Mouse (Mus musculus) CD8-positive naive resting alpha-beta T cell, adult 2 months (primary cell): Measurements from ENCODE around the gene Gm20708.
"Not testable (repeated sequence)": the region's sequence is repeated elsewhere in the genome, so short reads cannot be mapped to it uniquely, and the experiment has no call there.

Experiments used
- DNase-seq, 2 experiments: peaks; one replicate each; pipeline ENCODE4 v3.0.0; 2022; ENCODE audit warnings: low read depth in 2 of 2, low spot score in 2 of 2

The Gm20708 gene

GRCm38 (mm10) chr11:117830401-117830800 is 20.9 kb downstream of the Gm20708 start:
- no peak for DNase-seq

- peak; percentile 88 to 94 for DNase-seq
These were observed 22.9 kb downstream of the Gm20708 start for GRCm38 (mm10) chr11:117832086-117832969.

DNA sequence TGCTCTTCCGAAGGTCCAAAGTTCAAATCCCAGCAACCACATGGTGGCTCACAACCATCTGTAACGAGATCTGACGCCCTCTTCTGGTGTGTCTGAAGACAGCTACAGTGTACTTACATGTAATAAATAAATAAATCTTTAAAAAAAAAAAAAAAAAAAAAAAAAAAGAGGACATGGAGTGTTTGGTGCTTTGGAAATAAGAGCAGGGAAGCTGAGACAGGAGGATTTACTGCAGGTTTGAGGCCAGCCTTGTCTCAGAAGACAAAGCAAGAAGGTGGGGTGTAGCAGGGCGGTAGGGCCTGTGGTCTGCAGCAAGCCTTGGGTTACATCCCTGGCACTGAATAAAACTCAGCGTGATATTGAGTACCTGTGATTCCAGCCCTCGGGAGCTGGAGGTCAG is 24.0 kb downstream of the Gm20708 start:
- not testable (repeated sequence) for DNase-seq

DNA sequence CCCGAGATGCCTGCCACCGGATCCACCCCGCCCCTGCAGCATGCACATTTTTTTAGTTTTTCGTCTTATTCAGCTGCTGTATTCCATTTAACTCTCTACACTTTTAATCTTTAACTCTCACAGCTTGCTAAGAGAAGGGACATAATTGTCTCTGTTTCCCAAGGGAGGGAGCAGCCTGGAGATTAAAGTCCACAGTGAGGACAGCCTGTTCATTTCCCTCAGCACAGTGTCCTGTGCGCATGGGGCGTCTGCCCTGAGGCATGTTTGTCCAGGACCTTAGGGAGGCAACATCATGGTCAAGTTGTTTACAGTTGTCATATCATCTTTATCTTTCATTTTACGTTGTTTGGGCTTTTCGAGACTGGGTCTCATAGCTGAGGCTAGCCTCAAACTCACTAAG is 24.6 kb downstream of the Gm20708 start:
- no peak for DNase-seq

DNA sequence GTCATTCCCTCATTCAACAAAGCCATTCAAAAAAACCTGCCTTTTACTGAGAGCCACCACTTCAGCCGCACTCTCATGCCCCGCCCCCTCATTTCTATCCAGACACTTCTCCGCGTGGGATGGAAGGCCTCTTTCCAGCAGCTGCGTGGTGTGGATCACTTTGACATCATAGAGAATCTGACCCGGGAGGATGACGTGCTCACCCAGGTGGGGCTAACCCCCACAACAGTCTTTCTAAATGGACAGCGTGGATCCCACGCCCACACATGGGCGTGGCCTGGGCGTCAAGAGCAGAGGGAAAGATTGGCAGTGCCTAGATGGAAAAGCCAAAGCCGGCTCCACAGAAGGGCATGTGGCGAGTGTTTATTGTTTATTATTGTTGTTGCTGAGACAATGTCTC is 26.8 kb downstream of the Gm20708 start:
- DNase-seq = no peak

GRCm38 (mm10) chr11:117838572-117838971 is 29.1 kb downstream of the Gm20708 start:
- DNase-seq = no peak

DNA sequence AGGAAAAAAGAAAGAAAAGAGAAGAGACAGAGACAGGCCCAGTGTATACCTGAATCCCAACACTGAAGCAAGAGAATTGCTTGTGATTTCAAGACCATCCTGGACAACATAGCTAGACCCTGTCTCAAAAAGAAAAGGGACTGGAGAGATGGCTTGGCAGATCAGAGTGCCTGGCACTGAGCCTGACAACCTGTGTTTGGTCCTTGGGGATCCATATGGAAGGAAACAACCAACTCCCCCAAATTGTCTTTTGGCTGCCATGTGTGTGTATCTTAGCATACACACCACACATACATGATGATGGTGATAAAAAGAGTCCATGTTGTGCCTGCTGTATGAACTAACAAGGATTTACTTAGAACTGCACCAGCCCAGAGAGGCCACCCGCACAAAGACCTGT is 29.6 kb downstream of the Gm20708 start:
- no peak for DNase-seq

- no peak for DNase-seq
These were observed 31.4 kb downstream of the Gm20708 start for GRCm38 (mm10) chr11:117840910-117841309.

- no peak for DNase-seq
These were observed 34.0 kb downstream of the Gm20708 start for GRCm38 (mm10) chr11:117843434-117843833.

DNA sequence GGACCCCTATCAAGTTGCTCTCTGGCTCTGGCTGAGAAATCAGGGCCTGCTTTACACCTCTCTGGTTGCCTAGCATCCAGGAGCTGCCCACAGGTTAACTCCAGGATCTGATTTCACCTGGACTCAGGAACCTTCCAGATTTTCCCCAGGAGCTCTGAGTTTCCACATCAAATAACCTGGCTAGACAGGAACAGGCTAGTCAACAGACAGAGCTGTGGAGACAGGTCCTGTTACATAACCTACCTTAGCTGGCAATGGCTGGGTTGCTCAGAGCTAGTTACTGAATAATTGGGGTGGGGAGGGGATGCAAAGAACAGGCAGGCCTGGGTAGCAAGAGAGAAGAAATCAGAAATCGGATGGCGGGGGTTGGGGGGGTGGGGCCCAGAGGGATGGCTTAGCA is 35.5 kb downstream of the Gm20708 start:
- no peak for DNase-seq

DNA sequence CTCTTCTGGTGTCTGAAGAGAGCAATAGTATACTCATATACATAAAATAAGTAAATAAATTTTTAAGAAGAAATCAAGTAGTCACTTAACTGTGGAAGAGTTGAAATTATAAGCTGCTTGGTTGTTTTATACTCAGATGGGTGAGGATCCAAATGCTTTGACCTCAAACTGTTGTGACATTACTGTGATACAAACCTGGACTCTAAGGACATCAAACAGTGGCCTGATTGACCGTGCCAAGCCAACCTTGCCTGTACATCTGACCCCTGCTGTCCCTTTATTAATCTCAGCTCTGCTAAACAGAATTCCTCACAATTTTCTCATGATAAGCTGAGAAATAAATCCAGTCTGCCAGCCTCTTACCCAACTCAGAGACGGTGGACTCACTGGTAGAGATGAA is 36.2 kb downstream of the Gm20708 start:
- DNase-seq = no peak

GRCm38 (mm10) chr11:117846640-117847039 is 37.2 kb downstream of the Gm20708 start:
- no peak for DNase-seq

DNA sequence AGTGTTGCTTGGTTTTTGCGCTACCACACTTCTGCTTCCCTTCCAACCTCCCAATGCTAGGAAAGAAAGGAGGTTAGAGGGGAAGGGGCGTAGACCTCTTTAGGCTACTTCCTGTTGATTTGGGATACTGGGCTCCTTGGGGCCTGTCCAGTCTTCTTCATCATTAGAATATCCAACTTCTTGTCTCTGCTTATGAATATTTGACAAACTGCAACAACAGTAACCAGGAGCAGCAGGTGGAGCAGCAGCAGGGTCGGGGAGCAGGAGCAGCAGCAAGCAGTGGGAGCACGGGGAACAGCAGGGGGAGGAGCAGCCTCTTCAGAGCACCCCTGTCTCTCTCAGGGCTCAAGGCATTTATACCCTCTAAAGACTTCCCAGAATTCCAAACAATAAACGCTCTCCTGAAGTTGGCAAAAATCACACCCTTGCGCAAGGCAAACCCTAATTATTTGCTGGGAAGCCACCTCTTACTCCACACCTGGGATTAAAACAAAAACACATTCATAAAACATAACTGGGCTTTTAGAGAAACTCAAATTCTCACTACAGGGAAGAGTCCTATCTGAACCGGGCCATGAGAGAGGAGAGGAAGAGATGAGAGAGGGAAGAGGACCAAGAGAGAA is 38.2 kb downstream of the Gm20708 start:
- DNase-seq = no peak

DNA sequence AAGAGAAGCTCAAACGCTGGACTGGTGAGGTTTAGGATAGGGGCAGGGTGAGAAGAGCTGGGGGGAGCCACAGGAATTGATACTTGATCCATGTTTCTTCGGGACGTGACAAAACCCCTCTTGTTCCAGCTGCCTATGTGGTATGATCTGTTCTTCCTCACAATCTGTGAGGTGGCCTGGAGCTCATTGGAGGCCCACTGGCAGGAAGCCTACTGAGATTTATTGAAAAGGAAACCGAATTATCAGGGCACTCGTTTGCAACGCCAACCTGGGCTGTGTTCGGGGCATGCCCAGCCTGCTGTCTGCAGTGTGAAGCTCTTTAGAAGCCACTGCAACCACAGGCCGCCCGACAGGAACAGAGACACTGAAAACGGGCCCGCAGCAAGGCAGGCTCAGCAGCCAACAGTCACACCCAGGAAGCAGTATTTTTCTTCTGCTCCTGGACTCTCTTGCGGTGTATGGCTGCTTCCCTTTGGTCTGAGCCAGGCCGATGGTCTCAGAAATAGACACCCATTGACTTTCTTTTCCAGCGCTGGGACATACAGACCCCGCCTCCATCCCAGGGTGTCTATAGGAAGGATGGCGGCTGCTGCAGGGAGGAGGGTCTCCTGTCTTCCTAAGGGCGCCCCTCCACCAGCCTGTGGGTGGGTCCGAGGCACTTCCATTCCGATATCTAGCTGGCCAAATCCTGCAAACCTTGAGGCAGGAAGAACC is 39.0 kb downstream of the Gm20708 start:
- peak; percentile 47 to 57 for DNase-seq

DNA sequence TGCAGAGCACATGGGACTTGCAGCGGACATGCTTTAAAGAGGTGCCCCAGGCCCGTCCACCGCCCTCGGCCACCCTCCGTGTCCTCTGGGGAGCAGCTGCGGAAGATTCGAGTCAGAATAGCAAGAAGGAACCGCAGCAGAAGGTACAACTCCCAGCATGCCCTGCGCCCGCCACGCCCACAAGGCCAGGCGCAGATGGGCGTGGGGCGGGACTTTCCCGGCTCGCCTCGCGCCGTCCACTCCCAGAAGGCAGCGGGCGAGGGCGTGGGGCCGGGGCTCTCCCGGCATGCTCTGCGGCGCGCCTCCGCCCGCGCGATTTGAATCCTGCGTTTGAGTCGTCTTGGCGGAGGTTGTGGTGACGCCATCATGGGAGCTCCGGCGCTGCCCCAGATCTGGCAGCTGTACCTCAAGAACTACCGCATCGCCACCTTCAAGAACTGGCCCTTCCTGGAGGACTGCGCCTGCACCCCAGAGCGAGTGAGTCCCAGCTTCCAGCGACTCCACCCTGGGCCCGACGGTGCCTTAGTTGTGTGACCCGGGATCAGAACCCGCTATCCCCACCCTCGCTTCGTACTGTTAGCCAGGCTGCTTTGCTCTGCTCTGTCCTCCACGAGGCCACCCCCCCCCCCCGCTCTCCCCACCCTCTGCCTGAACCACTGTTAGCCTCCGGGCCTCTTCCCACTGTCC is 39.7 kb downstream of the Gm20708 start, which contains the start of gene Birc5:
Gene Birc5 (plus strand): TSS at position 267 of the 687 bp plus-strand sequence.
- peak; percentile 94 to 97 for DNase-seq

DNA sequence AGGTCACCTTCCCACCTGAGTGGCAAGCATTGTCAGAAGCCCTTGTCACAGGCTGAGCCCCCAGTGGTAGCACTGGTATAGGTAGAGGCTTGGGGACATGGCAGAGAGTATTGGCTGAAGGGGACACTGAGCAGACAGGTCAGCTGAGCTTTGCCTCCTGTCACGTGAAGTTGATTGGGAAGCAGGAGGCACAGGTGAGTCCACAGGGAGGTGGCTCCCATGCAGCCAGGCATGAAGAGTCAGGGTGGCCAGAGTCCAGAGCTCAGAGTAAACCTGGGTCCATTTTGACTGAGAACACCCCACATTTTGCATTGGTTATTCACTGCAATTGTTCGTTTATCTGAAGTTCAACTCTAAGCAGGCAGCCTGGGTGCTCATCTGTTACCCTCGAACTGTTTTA is 43.4 kb downstream of the Gm20708 start:
- DNase-seq = no peak

GRCm38 (mm10) chr11:117854241-117854640 is 44.8 kb downstream of the Gm20708 start:
- DNase-seq = no peak

- DNase-seq = no peak
These were observed 45.9 kb downstream of the Gm20708 start for GRCm38 (mm10) chr11:117855360-117855759.

- no peak for DNase-seq
These were observed 46.5 kb downstream of the Gm20708 start for GRCm38 (mm10) chr11:117855975-117856374.

GRCm38 (mm10) chr11:117857462-117857861 is 48.0 kb downstream of the Gm20708 start:
- DNase-seq = no peak

GRCm38 (mm10) chr11:117858392-117858791 is 48.9 kb downstream of the Gm20708 start:
- DNase-seq = no peak
